Comparison of ENCODE assay signal across 25 mouse cellular contexts in the genomic region with DNA sequence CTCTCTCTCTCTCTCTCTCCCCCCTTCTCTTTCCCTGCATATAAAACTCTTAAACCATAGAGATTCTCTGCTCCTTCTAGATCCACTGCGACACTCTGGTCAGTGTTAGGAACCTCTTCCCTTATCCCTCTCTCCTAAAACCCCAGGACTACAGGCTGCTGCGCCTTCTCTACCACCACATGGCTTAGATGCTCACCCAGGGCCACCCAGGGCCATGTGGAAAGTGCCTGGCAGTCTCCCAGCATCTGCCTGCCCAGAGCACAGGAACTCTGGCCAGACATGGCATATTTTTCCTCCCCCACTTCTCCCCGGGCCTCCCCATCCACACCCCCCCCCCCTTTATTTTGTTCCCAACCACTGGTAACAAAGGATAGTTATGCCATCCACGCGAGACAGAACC.
A peak's percentile ranks its signal among the peaks of the same experiment; 100 is the strongest.
DNase-seq lines count a peak whose midpoint lies in the region; ATAC-seq lines count a peak whose summit lies in the region.
"Had no signal": no experiment of that assay in that cellular context is flagged by ENCODE, and none has a peak within 500 bp of the region (broad histone marks: within the 10 kb centered on the region; RNA-seq: fewer than 3 reads in every experiment).

No protein-coding gene starts in this region.

- no peak overlapping the region for H3K27ac ChIP-seq in kidney, embryonic 15.5 days
- H3K27ac ChIP-seq in limb, embryonic 11.5 days (replicated peaks; ENCODE audit: low read depth, low read length): no peak overlapping the region
- no peak overlapping the region for H3K27ac ChIP-seq in liver, embryonic 11.5 days (ENCODE audit: low read depth, low read length)
- H3K27ac ChIP-seq: embryonic facial prominence, embryonic 12.5 days; embryonic facial prominence, embryonic 15.5 days; gastrocnemius, adult 2 months; heart, embryonic 15.5 days; hindbrain, embryonic 10.5 days; hindbrain, embryonic 13.5 days had no signal

- 49% methylated on average over 5 of the region's 5 CpGs for WGBS in kidney, embryonic 15.5 days
- WGBS in limb, embryonic 11.5 days: 64% methylated on average over 5 of the region's 5 CpGs
- 47% methylated on average over 4 of the region's 5 CpGs for WGBS in liver, embryonic 11.5 days

- ATAC-seq in kidney, embryonic 15.5 days (replicated peaks; ENCODE audit: low FRiP score): peak; percentile 56; the same call in 1 of the 2 replicates
- peak; percentile 76 for ATAC-seq in limb, embryonic 11.5 days (ENCODE audit: insufficient number of reproducible peaks, low FRiP score, low TSS enrichment, low read depth)
- no peak for ATAC-seq in liver, embryonic 11.5 days (replicated peaks; ENCODE audit: low FRiP score)
- ATAC-seq: forebrain, embryonic 14.5 days; forebrain, postnatal 0 days; hindbrain, embryonic 16.5 days; Patski had no signal

- DNase-seq in adrenal gland, postnatal 14 days: peak; percentile 4
- DNase-seq in adrenal gland, postnatal 25 days: no peak
- DNase-seq in kidney, postnatal 25 days: no peak
- DNase-seq in limb, embryonic 11.5 days (ENCODE audit: low spot score): no peak
- DNase-seq in liver: no peak
- DNase-seq in liver, embryonic 11.5 days (ENCODE audit: low spot score): no peak
- DNase-seq: adrenal gland, postnatal 10 days; cerebellum, adult 11-12 months; cerebellum, adult 8-10 months; forebrain, postnatal 0 days; gastrocnemius, adult 2 months; gastrocnemius, postnatal 14 days; heart, adult 11 months; heart, postnatal 10 days; heart, postnatal 36 days had no signal

- H3K27me3 ChIP-seq in kidney, embryonic 15.5 days: no peaks in the 10 kb centered on the region
- no peaks in the 10 kb centered on the region for H3K27me3 ChIP-seq in limb, embryonic 11.5 days (ENCODE audit: control insufficient read depth, insufficient read depth, low read length)
- no peaks in the 10 kb centered on the region for H3K27me3 ChIP-seq in liver, embryonic 11.5 days (replicated peaks; ENCODE audit: control insufficient read depth, insufficient read depth, low read length)
- H3K27me3 ChIP-seq: embryonic facial prominence, embryonic 12.5 days; embryonic facial prominence, embryonic 15.5 days; heart, embryonic 12.5 days; heart, embryonic 15.5 days; hindbrain, embryonic 13.5 days had no signal

- no peak overlapping the region for H3K4me3 ChIP-seq in kidney, embryonic 15.5 days (replicated peaks)
- no peak overlapping the region for H3K4me3 ChIP-seq in limb, embryonic 11.5 days (ENCODE audit: low read depth, low read length)
- H3K4me3 ChIP-seq in liver, embryonic 11.5 days (ENCODE audit: low read depth, low read length): no peak overlapping the region
- H3K4me3 ChIP-seq: embryonic facial prominence, embryonic 12.5 days; embryonic facial prominence, embryonic 15.5 days; gastrocnemius, adult 2 months; heart, embryonic 12.5 days; heart, embryonic 15.5 days; hindbrain, embryonic 10.5 days; hindbrain, embryonic 13.5 days had no signal

- H3K4me2 ChIP-seq in kidney, embryonic 15.5 days: 0 out of 2 replicates have a peak overlapping the region, but pooled peaks have one; percentile 12
- no peak overlapping the region for H3K4me2 ChIP-seq in limb, embryonic 11.5 days (ENCODE audit: low read depth, severe bottlenecking)
- H3K4me2 ChIP-seq in liver, embryonic 11.5 days: no peak overlapping the region
- H3K4me2 ChIP-seq: embryonic facial prominence, embryonic 12.5 days; embryonic facial prominence, embryonic 15.5 days; heart, embryonic 12.5 days; heart, embryonic 15.5 days; hindbrain, embryonic 13.5 days had no signal

- H3K36me3 ChIP-seq in kidney, embryonic 15.5 days: no peaks in the 10 kb centered on the region
- H3K36me3 ChIP-seq in limb, embryonic 11.5 days (ENCODE audit: control insufficient read depth, insufficient read depth, low read length): no peaks in the 10 kb centered on the region
- H3K36me3 ChIP-seq in liver, embryonic 11.5 days (ENCODE audit: control insufficient read depth, insufficient read depth, low read length): no peaks in the 10 kb centered on the region
- H3K36me3 ChIP-seq: embryonic facial prominence, embryonic 12.5 days; embryonic facial prominence, embryonic 15.5 days; heart, embryonic 12.5 days; heart, embryonic 15.5 days; hindbrain, embryonic 10.5 days; hindbrain, embryonic 13.5 days had no signal

- no peaks in the 10 kb centered on the region for H3K4me1 ChIP-seq in kidney, embryonic 15.5 days
- H3K4me1 ChIP-seq in limb, embryonic 11.5 days (ENCODE audit: control insufficient read depth, insufficient read depth, low read length): no peaks in the 10 kb centered on the region
- H3K4me1 ChIP-seq in liver, embryonic 11.5 days (replicated peaks; ENCODE audit: control insufficient read depth, insufficient read depth, low read length): no peaks in the 10 kb centered on the region
- H3K4me1 ChIP-seq: embryonic facial prominence, embryonic 12.5 days; embryonic facial prominence, embryonic 15.5 days; heart, embryonic 12.5 days; heart, embryonic 15.5 days; hindbrain, embryonic 10.5 days had no signal

- H3K9ac ChIP-seq in kidney, embryonic 15.5 days: no peak overlapping the region
- H3K9ac ChIP-seq in limb, embryonic 11.5 days (ENCODE audit: low read length): no peak overlapping the region
- H3K9ac ChIP-seq in liver, embryonic 11.5 days (ENCODE audit: low read depth, low read length): no peak overlapping the region
- H3K9ac ChIP-seq: embryonic facial prominence, embryonic 12.5 days; embryonic facial prominence, embryonic 15.5 days; forebrain, postnatal 0 days; heart, embryonic 12.5 days; heart, embryonic 15.5 days; hindbrain, embryonic 13.5 days had no signal

- no peaks in the 10 kb centered on the region for H3K9me3 ChIP-seq in kidney, embryonic 15.5 days (replicated peaks)
- no peaks in the 10 kb centered on the region for H3K9me3 ChIP-seq in limb, embryonic 11.5 days (ENCODE audit: control insufficient read depth, low read length)
- no peaks in the 10 kb centered on the region for H3K9me3 ChIP-seq in liver, embryonic 11.5 days (ENCODE audit: control insufficient read depth, low read length)
- H3K9me3 ChIP-seq: embryonic facial prominence, embryonic 12.5 days; embryonic facial prominence, embryonic 15.5 days; heart, embryonic 12.5 days; heart, embryonic 15.5 days; hindbrain, embryonic 10.5 days; hindbrain, embryonic 13.5 days had no signal
